16 mouse cellular contexts compared by ENCODE assay signal in the genomic region with DNA sequence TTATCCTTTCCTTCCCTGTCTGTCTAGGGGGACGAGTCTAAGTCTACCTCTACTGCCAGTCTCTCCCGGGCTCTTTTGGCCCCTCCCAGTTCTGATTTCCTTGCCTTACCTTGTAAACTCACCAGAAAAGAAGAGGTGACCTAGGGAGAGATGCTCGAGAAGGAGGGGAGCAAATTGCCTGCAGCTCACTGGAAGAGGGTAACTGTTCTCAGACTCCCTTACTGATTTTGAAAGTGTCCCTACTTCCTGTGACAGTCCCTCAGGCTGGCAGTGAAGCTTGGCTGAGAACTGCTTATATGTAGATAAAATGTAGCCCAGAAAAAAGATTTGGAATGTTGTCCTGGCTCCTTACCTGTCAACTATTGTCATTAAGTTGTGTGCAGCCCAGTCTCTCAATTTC.
"Had no signal": no experiment of that assay in that cellular context is flagged by ENCODE, and none has a peak within 500 bp of the region (broad histone marks: within the 10 kb centered on the region; RNA-seq: fewer than 3 reads in every experiment).

No protein-coding gene starts in this region.

- H3K27ac ChIP-seq: neural tube, embryonic 13.5 days; neural tube, embryonic 15.5 days; stomach, embryonic 15.5 days; stomach, postnatal 0 days had no signal

- H3K27me3 ChIP-seq: neural tube, embryonic 13.5 days; neural tube, embryonic 15.5 days; stomach, embryonic 15.5 days had no signal

- H3K36me3 ChIP-seq: neural tube, embryonic 13.5 days; neural tube, embryonic 15.5 days; stomach, embryonic 15.5 days had no signal

- H3K4me2 ChIP-seq: neural tube, embryonic 13.5 days; neural tube, embryonic 15.5 days; stomach, embryonic 15.5 days had no signal

- H3K9ac ChIP-seq: neural tube, embryonic 13.5 days; neural tube, embryonic 15.5 days; stomach, embryonic 15.5 days had no signal

- H3K4me3 ChIP-seq: neural tube, embryonic 13.5 days; neural tube, embryonic 15.5 days; stomach, embryonic 15.5 days had no signal

- H3K4me1 ChIP-seq: stomach, embryonic 15.5 days had no signal

- H3K9me3 ChIP-seq: neural tube, embryonic 13.5 days; neural tube, embryonic 15.5 days; stomach, embryonic 15.5 days had no signal

- DNase-seq: retina, postnatal 1 day; right cerebral cortex, adult 18-20 months; right cerebral cortex, postnatal 14 days; right cerebral cortex, postnatal 25 days; right cerebral cortex, postnatal 4 days; spleen, adult 18-20 months; thymus, adult 18-20 months; thymus, adult 2 months; thymus, postnatal 14 days; thymus, postnatal 25 days; thymus, postnatal 36 days; thymus, postnatal 4 days had no signal
